In the genomic region with DNA sequence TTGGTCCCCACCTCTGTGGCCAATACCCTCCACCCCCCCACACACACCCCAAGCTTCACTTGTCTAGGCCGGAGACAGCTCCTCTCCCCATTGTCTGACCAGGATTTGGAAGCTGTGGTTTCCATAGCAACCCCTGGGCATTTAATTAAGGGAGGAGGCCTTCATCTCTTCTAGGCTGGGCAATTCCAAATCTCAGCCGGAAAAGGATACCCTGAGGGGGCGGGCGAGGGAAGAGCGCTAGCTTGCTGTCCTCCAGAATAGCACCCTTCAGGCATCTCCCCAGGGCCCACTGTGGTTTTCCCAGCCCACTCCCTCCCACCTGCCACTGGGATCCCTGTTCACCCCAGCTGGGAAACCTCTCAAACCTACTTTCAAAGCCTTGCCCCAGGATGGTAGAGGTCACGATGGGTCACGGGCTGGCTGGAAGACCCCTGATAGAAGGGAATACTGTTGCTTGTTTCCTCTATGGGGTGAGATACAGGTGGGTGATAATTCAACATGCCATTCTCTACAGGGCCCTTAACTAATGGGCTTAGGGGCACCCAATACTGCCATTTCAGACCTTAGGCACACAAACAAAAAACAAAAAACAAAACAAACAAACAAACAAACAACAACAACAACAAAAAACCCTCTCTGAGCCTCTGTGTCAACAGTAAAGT, we compare ENCODE assay signal across 11 mouse cellular contexts. TPM values are rescaled to one million over a fixed set of nuclear protein-coding genes. Genes with fewer than 3 reads are reported as not detected.
DNase-seq lines count a peak whose midpoint lies in the region; ATAC-seq and TF ChIP-seq lines count a peak whose summit lies in the region.
"Had no signal": no experiment of that assay in that cellular context is flagged by ENCODE, and none has a peak within 500 bp of the region (broad histone marks: within the 10 kb centered on the region; RNA-seq: fewer than 3 reads in every experiment).

No protein-coding gene starts in this region.

- H3K36me3 ChIP-seq in heart, postnatal 0 days (replicated peaks; ENCODE audit: control insufficient read depth, insufficient read depth, low read length) = no peaks in the 10 kb centered on the region
- no peaks in the 10 kb centered on the region for H3K36me3 ChIP-seq in hindbrain, embryonic 13.5 days
- no peaks in the 10 kb centered on the region for H3K36me3 ChIP-seq in neural tube, embryonic 12.5 days

- peak overlapping the region; percentile 72 for H3K27ac ChIP-seq in heart, postnatal 0 days (ENCODE audit: low read depth)
- H3K27ac ChIP-seq in cortical plate, adult 2 months (ENCODE audit: insufficient read depth, low read length) = peak overlapping the region; percentile 39; the same call in 1 of the 2 replicates
- H3K27ac ChIP-seq in hindbrain, embryonic 13.5 days = 0 out of 2 replicates have a peak overlapping the region, but pooled peaks have one; percentile 15
- H3K27ac ChIP-seq in neural tube, embryonic 12.5 days = no peak overlapping the region

- no peak overlapping the region for H3K4me3 ChIP-seq in heart, postnatal 0 days (ENCODE audit: low read depth, low read length)
- H3K4me3 ChIP-seq in cortical plate, adult 2 months (ENCODE audit: insufficient read depth, low read length) = no peak overlapping the region
- H3K4me3 ChIP-seq in hindbrain, embryonic 13.5 days = no peak overlapping the region
- no peak overlapping the region for H3K4me3 ChIP-seq in neural tube, embryonic 12.5 days

- peaks cover 19% of the 10 kb centered on the region; the same call in 1 of the 2 replicates for H3K4me1 ChIP-seq in heart, postnatal 0 days (ENCODE audit: control insufficient read depth, insufficient read depth)
- peaks cover 4% of the 10 kb centered on the region for H3K4me1 ChIP-seq in cortical plate, adult 2 months (ENCODE audit: control insufficient read depth, insufficient read depth, low read length)
- H3K4me1 ChIP-seq in hindbrain, embryonic 13.5 days (replicated peaks) = peaks cover 16% of the 10 kb centered on the region
- peaks cover 17% of the 10 kb centered on the region for H3K4me1 ChIP-seq in neural tube, embryonic 12.5 days

- TF ChIP-seq EP300 in heart, postnatal 0 days (IDR thresholded peaks at IDR 0.05; ENCODE audit: low read depth) = no peak

- no peak; the same call in 1 of the 2 replicates for ATAC-seq in heart, postnatal 0 days (ENCODE audit: insufficient read depth, low read depth)
- ATAC-seq in hindbrain, embryonic 13.5 days (ENCODE audit: low FRiP score) = 0 out of 2 replicates have a peak, but pooled peaks have one; percentile 43
- ATAC-seq in neural tube, embryonic 12.5 days (ENCODE audit: low FRiP score, low read depth) = 0 out of 2 replicates have a peak, but pooled peaks have one; percentile 48

- H3K4me2 ChIP-seq in heart, postnatal 0 days (ENCODE audit: low read depth, low read length) = no peak overlapping the region; the same call in 1 of the 2 replicates
- H3K4me2 ChIP-seq in hindbrain, embryonic 13.5 days = 0 out of 2 replicates have a peak overlapping the region, but pooled peaks have one; percentile 17
- peak overlapping the region; percentile 10 for H3K4me2 ChIP-seq in neural tube, embryonic 12.5 days (replicated peaks)

- DNase-seq in heart, postnatal 0 days (ENCODE audit: low spot score) = no peak
- no peak for DNase-seq in heart, adult 8-10 months (ENCODE audit: low spot score)
- no peak for DNase-seq in urinary bladder, postnatal 4 days (ENCODE audit: low spot score in 2 of 2)
- DNase-seq in B cell, adult 2 months = no peak
- DNase-seq in thymus, postnatal 14 days = no peak
- DNase-seq: cerebellum, adult 2 months; spleen, adult 18-20 months had no signal

- H3K9ac ChIP-seq in heart, postnatal 0 days (replicated peaks; ENCODE audit: low read depth, low read length) = no peak overlapping the region
- no peak overlapping the region; the same call in 1 of the 2 replicates for H3K9ac ChIP-seq in hindbrain, embryonic 13.5 days
- no peak overlapping the region for H3K9ac ChIP-seq in neural tube, embryonic 12.5 days

- H3K9me3 ChIP-seq in heart, postnatal 0 days (replicated peaks; ENCODE audit: control insufficient read depth, low read length) = no peaks in the 10 kb centered on the region
- H3K9me3 ChIP-seq in hindbrain, embryonic 13.5 days = no peaks in the 10 kb centered on the region
- no peaks in the 10 kb centered on the region for H3K9me3 ChIP-seq in neural tube, embryonic 12.5 days

- no peaks in the 10 kb centered on the region for H3K27me3 ChIP-seq in heart, postnatal 0 days (ENCODE audit: control insufficient read depth, insufficient read depth, low read length)
- no peaks in the 10 kb centered on the region for H3K27me3 ChIP-seq in hindbrain, embryonic 13.5 days
- H3K27me3 ChIP-seq in neural tube, embryonic 12.5 days (replicated peaks) = no peaks in the 10 kb centered on the region

- no peak for TF ChIP-seq CTCF in heart, postnatal 0 days (IDR thresholded peaks at IDR 0.05; ENCODE audit: low read depth)
- no peak for TF ChIP-seq CTCF in cortical plate, adult 2 months (IDR thresholded peaks at IDR 0.05; ENCODE audit: extremely low read depth, insufficient read depth, low read length)

- TF ChIP-seq POLR2A in cortical plate, adult 2 months (IDR thresholded peaks at IDR 0.05; ENCODE audit: extremely low read depth, insufficient read depth, low read length) = no peak

- WGBS in heart, postnatal 0 days = 61% methylated on average over 7 of the region's 7 CpGs
- WGBS in hindbrain, embryonic 13.5 days = 5% methylated on average over 7 of the region's 7 CpGs
- 16% methylated on average over 7 of the region's 7 CpGs for WGBS in neural tube, embryonic 12.5 days

RNA-seq across cellular contexts. Expression of a gene that starts 14.4 kb away (rescaled TPM):
- total RNA-seq in heart, postnatal 0 days (2014; rRNA removed; ENCODE audit: low replicate concordance) = 7.1 and 13.0 TPM in 2 replicates
- polyA plus RNA-seq in heart, postnatal 0 days (2015; fragmentation: Nextera tagmentation; extraction: Ambion mirVana) = 1.0 and 1.1 TPM in 2 replicates
- total RNA-seq in heart, adult 8-10 months (2022) = 1 to 10 TPM in 3 of 4 experiments, under 1 TPM in 1; 1.00 to 2.1 (median 1.2) TPM
- 34.5 and 37.4 TPM in 2 replicates for polyA plus RNA-seq in cortical plate, adult 2 months (2012; rRNA removed)
- polyA plus RNA-seq in hindbrain, embryonic 13.5 days (2015; fragmentation: Nextera tagmentation; extraction: Ambion mirVana) = 7.3 and 7.4 TPM in 2 replicates
- 7.8 and 9.7 TPM in 2 replicates for polyA plus RNA-seq in neural tube, embryonic 12.5 days (2016; fragmentation: Nextera tagmentation; extraction: Ambion mirVana)

RNA-seq across cellular contexts. Expression of a gene that starts 16.4 kb away (rescaled TPM):
- total RNA-seq in heart, postnatal 0 days (2014; rRNA removed; ENCODE audit: low replicate concordance) = 0.77 TPM in 1 of 2 replicates, not detected in the other
- polyA plus RNA-seq in heart, postnatal 0 days (2015; fragmentation: Nextera tagmentation; extraction: Ambion mirVana) = 0.25 and 0.86 TPM in 2 replicates
- 1 to 10 TPM in 1 of 4 experiments, under 1 TPM in 3; 0.41 to 1.1 (median 0.84) TPM for total RNA-seq in heart, adult 8-10 months (2022)
- 9.3 and 10.6 TPM in 2 replicates for polyA plus RNA-seq in cortical plate, adult 2 months (2012; rRNA removed)
- 3.6 and 4.3 TPM in 2 replicates for polyA plus RNA-seq in hindbrain, embryonic 13.5 days (2015; fragmentation: Nextera tagmentation; extraction: Ambion mirVana)
- polyA plus RNA-seq in neural tube, embryonic 12.5 days (2016; fragmentation: Nextera tagmentation; extraction: Ambion mirVana) = 2.1 and 2.3 TPM in 2 replicates
- total RNA-seq: MEL had no signal

RNA-seq across cellular contexts. Expression of a gene that starts 28.9 kb away (rescaled TPM):
- total RNA-seq in heart, postnatal 0 days (2014; rRNA removed; ENCODE audit: low replicate concordance) = 25.1 and 32.7 TPM in 2 replicates
- 11.8 and 12.9 TPM in 2 replicates for polyA plus RNA-seq in heart, postnatal 0 days (2015; fragmentation: Nextera tagmentation; extraction: Ambion mirVana)
- total RNA-seq in heart, adult 8-10 months (2022) = 10 to 100 TPM; 53.2 to 61.7 (median 56.4) TPM
- polyA plus RNA-seq in cortical plate, adult 2 months (2012; rRNA removed) = 53.4 and 60.5 TPM in 2 replicates
- polyA plus RNA-seq in hindbrain, embryonic 13.5 days (2015; fragmentation: Nextera tagmentation; extraction: Ambion mirVana) = 27.5 and 28.0 TPM in 2 replicates
- 16.4 and 23.2 TPM in 2 replicates for polyA plus RNA-seq in neural tube, embryonic 12.5 days (2016; fragmentation: Nextera tagmentation; extraction: Ambion mirVana)

RNA-seq across cellular contexts. Expression of a gene that starts 36.4 kb away (rescaled TPM):
- 4.3 and 26.7 TPM in 2 replicates for total RNA-seq in heart, postnatal 0 days (2014; rRNA removed; ENCODE audit: low replicate concordance)
- polyA plus RNA-seq in heart, postnatal 0 days (2015; fragmentation: Nextera tagmentation; extraction: Ambion mirVana) = 21.7 and 22.0 TPM in 2 replicates
- 1 to 10 TPM; 5.6 to 9.4 (median 7.7) TPM for total RNA-seq in heart, adult 8-10 months (2022)
- polyA plus RNA-seq in cortical plate, adult 2 months (2012; rRNA removed) = 2.1 TPM in 2 replicates
- polyA plus RNA-seq in hindbrain, embryonic 13.5 days (2015; fragmentation: Nextera tagmentation; extraction: Ambion mirVana) = 5.1 and 6.6 TPM in 2 replicates
- polyA plus RNA-seq in neural tube, embryonic 12.5 days (2016; fragmentation: Nextera tagmentation; extraction: Ambion mirVana) = 7.7 and 8.9 TPM in 2 replicates
